Mouse (Mus musculus) heart, embryonic 16.5 days (tissue): ENCODE data around the gene Sec14l4. TPM values are rescaled to one million over a fixed set of nuclear protein-coding genes. Genes with fewer than 3 reads are reported as not detected.

Experiments
- ATAC-seq: fragments of 200-750 bp; cut with Nextera tagmentation; replicated peaks from 2 replicates; pipeline ENCODE4 v1.8.0; 2017; ENCODE audit warnings: moderate number of reproducible peaks; ENCODE audit not compliant: insufficient read depth, low FRiP score; ENCODE audit errors: extremely low read depth
- H3K27ac ChIP-seq: fragments of 300-500 bp; sonication (generic); 2 replicates; pipeline ENCODE4 v1.5.1; 2014; ENCODE audit warnings: mild to moderate bottlenecking, low read length, control low read depth, moderate library complexity
- H3K27me3 ChIP-seq: fragments of 300-500 bp; sonication (generic); 2 replicates; pipeline ENCODE4 v1.6.1; 2014; ENCODE audit warnings: low read length, mixed read lengths; ENCODE audit not compliant: control insufficient read depth, insufficient read depth
- H3K36me3 ChIP-seq: fragments of 300-500 bp; sonication (generic); 2 replicates; pipeline ENCODE4 v1.6.1; 2014; ENCODE audit not compliant: control insufficient read depth, insufficient read depth
- H3K4me1 ChIP-seq: fragments of 300-500 bp; sonication (generic); 2 replicates; pipeline ENCODE4 v1.6.1; 2014; ENCODE audit warnings: low read length, mixed read lengths; ENCODE audit not compliant: control insufficient read depth, insufficient read depth
- H3K4me2 ChIP-seq: fragments of 300-500 bp; sonication (generic); 2 replicates; pipeline ENCODE4 v1.6.1; 2014; ENCODE audit warnings: low read depth, mild to moderate bottlenecking, control low read depth, low read length
- H3K4me3 ChIP-seq: fragments of 300-500 bp; sonication (generic); 2 replicates; pipeline ENCODE4 v1.5.1; 2014; ENCODE audit warnings: mild to moderate bottlenecking, control low read depth, low read length
- H3K9ac ChIP-seq: fragments of 300-500 bp; sonication (generic); 2 replicates; pipeline ENCODE4 v1.6.1; 2014; ENCODE audit warnings: low read length, control low read depth
- H3K9me3 ChIP-seq: fragments of 300-500 bp; sonication (generic); replicated peaks from 2 replicates; pipeline ENCODE4 v1.6.1; 2016; ENCODE audit warnings: low read length; ENCODE audit not compliant: control insufficient read depth
- WGBS: fragments of 180-500 bp; shearing (Covaris S2); extraction: QIAGEN DNeasy Blood & Tissue Kit; methylation state at CpG from one replicate; pipeline ENCODE4 v1.1.7; 2014; 5-methylcytosine and 5-hydroxymethylcytosine counted together
- polyA plus RNA-seq: library from polyadenylated mRNA; unstranded; fragments of >200 nt; fragmentation: Nextera tagmentation; extraction: Ambion mirVana; gene quantifications from 2 replicates; pipeline ENCODE4 v1.2.1, GENCODE M21; 2015

The Sec14l4 gene
- polyA plus RNA-seq, 1 experiment from 2014 or later, result 0.38 TPM

- no peak for ATAC-seq
- Histone ChIP-seq H3K4me1 (no peaks in the 10 kb centered on the region), H3K27ac (no peak overlapping the region), H3K36me3 (no peaks in the 10 kb centered on the region), H3K9me3 (no peaks in the 10 kb centered on the region), H3K9ac (no peak overlapping the region), H3K4me3 (no peak overlapping the region), H3K4me2 (no peak overlapping the region), H3K27me3 (peaks cover 3% of the 10 kb centered on the region; the same call in 1 of the 2 replicates)
- 78% methylated on average over 6 of the region's 6 CpGs for WGBS
These were observed 4.7 kb downstream of the Sec14l4 start for GRCm38 (mm10) chr11:4035916-4036315.

GRCm38 (mm10) chr11:4036365-4037084 is 5.3 kb downstream of the Sec14l4 start:
- no peaks in the 10 kb centered on the region for H3K9me3 ChIP-seq
- no peaks in the 10 kb centered on the region for H3K27me3 ChIP-seq
- no peaks in the 10 kb centered on the region for H3K4me1 ChIP-seq
- no peak overlapping the region for H3K9ac ChIP-seq
- no peak overlapping the region for H3K4me3 ChIP-seq
- 63% methylated on average over 9 of the region's 9 CpGs for WGBS
- no peak overlapping the region for H3K27ac ChIP-seq
- H3K36me3 ChIP-seq, result no peaks in the 10 kb centered on the region
- no peak for ATAC-seq
- no peak overlapping the region for H3K4me2 ChIP-seq

- Histone ChIP-seq H3K4me3 (no peak overlapping the region), H3K4me1 (no peaks in the 10 kb centered on the region), H3K27me3 (no peaks in the 10 kb centered on the region), H3K36me3 (no peaks in the 10 kb centered on the region), H3K27ac (no peak overlapping the region), H3K9me3 (no peaks in the 10 kb centered on the region), H3K9ac (no peak overlapping the region), H3K4me2 (no peak overlapping the region)
- no peak for ATAC-seq
- 89% methylated on average over 4 of the region's 4 CpGs for WGBS
These were observed 8.7 kb downstream of the Sec14l4 start for GRCm38 (mm10) chr11:4039951-4040350.

- Histone ChIP-seq H3K9ac (no peak overlapping the region), H3K27ac (no peak overlapping the region), H3K9me3 (no peaks in the 10 kb centered on the region), H3K4me3 (no peak overlapping the region), H3K4me2 (no peak overlapping the region), H3K4me1 (no peaks in the 10 kb centered on the region), H3K27me3 (no peaks in the 10 kb centered on the region), H3K36me3 (no peaks in the 10 kb centered on the region)
- no peak for ATAC-seq
- WGBS, result 71% methylated on average over 6 of the region's 6 CpGs
These were observed 9.9 kb downstream of the Sec14l4 start for GRCm38 (mm10) chr11:4041123-4041625.

DNA sequence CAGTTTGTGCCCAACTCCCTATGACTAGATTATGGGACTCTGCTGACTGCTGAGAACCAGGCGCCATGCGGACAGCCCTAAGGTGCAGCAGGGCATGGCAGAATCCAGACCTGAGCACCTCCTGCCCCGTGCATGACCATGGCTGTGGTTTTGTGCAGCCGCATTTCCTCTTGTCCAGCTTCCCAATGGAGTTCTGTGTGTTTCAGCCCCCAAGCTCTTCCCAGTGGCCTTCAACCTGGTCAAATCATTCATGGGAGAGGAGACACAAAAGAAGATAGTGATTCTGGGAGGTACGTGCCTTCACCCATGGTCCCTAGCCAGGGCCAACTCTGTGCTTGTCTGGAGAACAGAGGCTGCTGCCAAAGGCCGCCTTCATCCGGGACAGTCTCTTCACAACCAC is 11.8 kb downstream of the Sec14l4 start:
- WGBS, result 86% methylated on average over 7 of the region's 7 CpGs
- H3K36me3 ChIP-seq, result no peaks in the 10 kb centered on the region

DNA sequence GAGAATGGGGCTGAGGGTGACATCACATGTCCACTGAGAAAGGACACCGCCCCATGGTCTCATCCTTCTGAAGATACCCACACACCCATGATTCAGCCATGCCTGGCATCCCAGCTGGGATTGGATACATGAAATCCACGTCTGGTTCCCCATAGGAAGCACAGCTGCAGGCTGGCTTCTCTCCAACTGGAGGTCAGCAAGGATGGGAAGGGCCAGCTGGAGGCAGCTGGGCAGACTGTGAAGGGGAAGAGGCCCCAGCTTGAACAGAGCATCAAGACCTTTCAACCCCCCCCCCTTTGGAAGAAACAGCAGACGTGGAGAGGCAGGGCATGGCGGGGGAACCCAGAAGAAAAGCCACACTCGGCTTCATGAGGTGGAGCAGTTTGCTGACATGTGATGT is 15.3 kb downstream of the Sec14l4 start:
- Histone ChIP-seq H3K27ac (no peak overlapping the region), H3K4me1 (no peaks in the 10 kb centered on the region), H3K4me2 (no peak overlapping the region), H3K36me3 (no peaks in the 10 kb centered on the region), H3K27me3 (no peaks in the 10 kb centered on the region), H3K4me3 (no peak overlapping the region), H3K9ac (no peak overlapping the region), H3K9me3 (0 out of 2 replicates have a peak, but pooled peaks cover 2% of the 10 kb centered on the region)
- WGBS, result 61% methylated on average over 5 of the region's 5 CpGs
- no peak for ATAC-seq

More for the DNA sequence above, 11.8 kb downstream of the Sec14l4 start:
- H3K4me3 ChIP-seq, result no peak overlapping the region
- no peak overlapping the region for H3K9ac ChIP-seq
- no peaks in the 10 kb centered on the region for H3K9me3 ChIP-seq
- no peak for ATAC-seq
- no peaks in the 10 kb centered on the region for H3K27me3 ChIP-seq
- no peaks in the 10 kb centered on the region for H3K4me1 ChIP-seq
- H3K27ac ChIP-seq, result no peak overlapping the region
- H3K4me2 ChIP-seq, result no peak overlapping the region

- ATAC-seq, result no peak
- 85% methylated on average over 2 of the region's 2 CpGs for WGBS
- H3K4me1 ChIP-seq, result no peaks in the 10 kb centered on the region
- no peak overlapping the region for H3K9ac ChIP-seq
- H3K27ac ChIP-seq, result no peak overlapping the region
- no peak overlapping the region for H3K4me3 ChIP-seq
- H3K36me3 ChIP-seq, result no peaks in the 10 kb centered on the region
- 0 out of 2 replicates have a peak, but pooled peaks cover 2% of the 10 kb centered on the region for H3K9me3 ChIP-seq
- no peaks in the 10 kb centered on the region for H3K27me3 ChIP-seq
- H3K4me2 ChIP-seq, result no peak overlapping the region
These were observed 16.5 kb downstream of the Sec14l4 start for GRCm38 (mm10) chr11:4047766-4048165.

DNA sequence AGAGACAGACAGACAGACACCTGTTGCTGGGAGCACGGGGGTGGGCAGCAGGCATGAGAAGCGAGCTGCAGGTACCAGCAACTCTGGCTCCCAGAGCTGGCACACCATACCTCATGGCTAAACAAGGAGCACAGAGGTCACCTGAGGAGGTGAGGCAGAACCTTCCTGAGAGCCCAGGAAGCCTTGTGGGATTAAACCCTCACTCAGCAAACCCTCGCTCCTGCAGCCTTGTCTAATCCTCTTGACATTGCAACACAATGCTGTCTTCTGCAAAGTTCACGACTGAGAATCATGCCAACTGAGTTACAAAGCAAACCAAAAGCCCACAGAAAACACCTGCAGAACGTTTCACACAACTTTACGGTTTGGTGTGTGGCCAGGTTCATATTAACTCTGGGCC is 17.2 kb downstream of the Sec14l4 start:
- WGBS, result 80% methylated on average over 6 of the region's 6 CpGs
- Histone ChIP-seq H3K4me1 (no peaks in the 10 kb centered on the region), H3K4me3 (no peak overlapping the region), H3K27ac (no peak overlapping the region), H3K36me3 (no peaks in the 10 kb centered on the region), H3K27me3 (0 out of 2 replicates have a peak, but pooled peaks cover 2% of the 10 kb centered on the region), H3K9me3 (0 out of 2 replicates have a peak, but pooled peaks cover 2% of the 10 kb centered on the region), H3K4me2 (no peak overlapping the region), H3K9ac (no peak overlapping the region)
- no peak for ATAC-seq

DNA sequence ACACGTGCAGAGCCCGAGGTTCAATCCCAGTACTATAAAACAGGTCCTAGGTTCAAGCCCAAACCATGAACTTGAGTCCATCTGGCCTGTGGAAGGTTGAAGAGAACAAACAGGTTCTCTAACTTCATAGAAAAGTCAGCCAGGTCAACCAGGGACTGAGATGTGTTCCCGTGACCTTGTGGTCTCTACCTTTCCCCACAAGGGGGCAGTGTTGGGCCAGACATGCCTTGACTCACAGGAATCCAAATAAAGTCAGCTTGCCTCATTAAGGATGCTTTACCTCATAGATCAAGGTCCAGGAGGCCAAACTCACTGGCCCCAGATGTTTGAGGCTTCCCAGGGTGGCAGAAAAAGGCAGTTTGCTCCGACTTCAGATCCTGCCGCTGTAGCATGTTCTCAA is 22.3 kb downstream of the Sec14l4 start:
- 0 out of 2 replicates have a peak, but pooled peaks cover 1% of the 10 kb centered on the region for H3K9me3 ChIP-seq
- 0 out of 2 replicates have a peak, but pooled peaks cover 2% of the 10 kb centered on the region for H3K27me3 ChIP-seq
- no peak overlapping the region for H3K4me3 ChIP-seq
- H3K27ac ChIP-seq, result no peak overlapping the region
- no peaks in the 10 kb centered on the region for H3K36me3 ChIP-seq
- H3K4me2 ChIP-seq, result no peak overlapping the region
- H3K9ac ChIP-seq, result no peak overlapping the region
- WGBS, result 19% methylated on average over 5 of the region's 5 CpGs
- ATAC-seq, result no peak
- H3K4me1 ChIP-seq, result no peaks in the 10 kb centered on the region
